ENCODE assay signal across 9 mouse cellular contexts in the genomic region with DNA sequence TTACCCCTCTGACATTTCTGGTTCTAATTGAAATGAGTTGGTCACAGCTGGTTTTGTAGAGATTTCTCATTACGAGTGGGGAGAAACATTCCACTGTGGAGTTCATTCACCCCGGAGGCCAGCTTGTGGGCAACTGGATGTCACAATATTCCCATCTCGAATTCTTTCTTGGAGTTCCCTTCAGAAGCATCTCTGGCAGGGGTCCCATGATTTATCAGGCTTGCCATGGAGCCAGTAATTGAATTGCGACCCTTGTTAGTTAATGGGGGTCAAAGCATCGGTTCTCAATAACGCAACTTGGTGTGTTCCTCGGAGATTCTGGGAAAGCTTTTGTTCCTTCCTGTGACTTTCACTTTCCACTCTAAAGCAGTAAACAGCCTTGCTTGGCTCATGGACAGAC. TPM values are rescaled to one million over a fixed set of nuclear protein-coding genes. Genes with fewer than 3 reads are reported as not detected.
DNase-seq lines count a peak whose midpoint lies in the region; ATAC-seq and TF ChIP-seq lines count a peak whose summit lies in the region.
"Had no signal": no experiment of that assay in that cellular context is flagged by ENCODE, and none has a peak within 500 bp of the region (broad histone marks: within the 10 kb centered on the region; RNA-seq: fewer than 3 reads in every experiment).

No protein-coding gene starts in this region.

- no peak for ATAC-seq in kidney, postnatal 0 days (replicated peaks; ENCODE audit: low FRiP score, low read depth)
- no peak for ATAC-seq in kidney, embryonic 16.5 days (ENCODE audit: low FRiP score, low TSS enrichment)
- ATAC-seq in embryonic facial prominence, embryonic 15.5 days (ENCODE audit: insufficient number of reproducible peaks, low FRiP score, low TSS enrichment, low read depth) = no peak
- no peak for ATAC-seq in activated CD4-positive, CD25-positive, alpha-beta regulatory T cell, adult 4 months

- TF ChIP-seq CTCF in kidney, postnatal 0 days (IDR thresholded peaks at IDR 0.05; ENCODE audit: low read depth) = no peak
- no peak for TF ChIP-seq CTCF in brain, embryonic 14.5 days (IDR thresholded peaks at IDR 0.05; ENCODE audit: borderline replicate concordance, extremely low read depth, insufficient read depth, insufficient read length)

- no peak overlapping the region for H3K4me3 ChIP-seq in kidney, postnatal 0 days (replicated peaks; ENCODE audit: low read depth, low read length)
- H3K4me3 ChIP-seq in kidney, embryonic 16.5 days (ENCODE audit: low read length) = no peak overlapping the region
- H3K4me3 ChIP-seq in embryonic facial prominence, embryonic 15.5 days (replicated peaks) = peak overlapping the region; percentile 25
- H3K4me3 ChIP-seq: erythroblast, embryonic 14.5 days; liver, embryonic 15.5 days had no signal

- H3K4me1 ChIP-seq in kidney, postnatal 0 days (replicated peaks; ENCODE audit: insufficient read depth, low read length) = 0 out of 2 replicates have a peak, but pooled peaks cover 16% of the 10 kb centered on the region
- peaks cover 21% of the 10 kb centered on the region for H3K4me1 ChIP-seq in kidney, embryonic 16.5 days (ENCODE audit: insufficient read depth, low read length)
- no peaks in the 10 kb centered on the region; the same call in 1 of the 2 replicates for H3K4me1 ChIP-seq in embryonic facial prominence, embryonic 15.5 days

- DNase-seq in kidney, postnatal 0 days (ENCODE audit: low spot score) = peak; percentile 61
- peak; percentile 59 for DNase-seq in brain, embryonic 14.5 days (ENCODE audit: low read depth)
- peak; percentile 44 for DNase-seq in lung, postnatal 14 days
- DNase-seq in urinary bladder, postnatal 4 days (ENCODE audit: low spot score in 2 of 2) = no peak

- no peak overlapping the region for H3K9ac ChIP-seq in kidney, postnatal 0 days (ENCODE audit: low read depth, low read length)
- no peak overlapping the region for H3K9ac ChIP-seq in kidney, embryonic 16.5 days (replicated peaks; ENCODE audit: low read length)
- no peak overlapping the region for H3K9ac ChIP-seq in embryonic facial prominence, embryonic 15.5 days
- H3K9ac ChIP-seq: liver, embryonic 15.5 days had no signal

- no peaks in the 10 kb centered on the region for H3K9me3 ChIP-seq in kidney, postnatal 0 days (replicated peaks; ENCODE audit: low read length)
- no peaks in the 10 kb centered on the region for H3K9me3 ChIP-seq in kidney, embryonic 16.5 days (ENCODE audit: low read length)
- H3K9me3 ChIP-seq in embryonic facial prominence, embryonic 15.5 days (replicated peaks) = no peaks in the 10 kb centered on the region
- H3K9me3 ChIP-seq: liver, embryonic 15.5 days had no signal

- H3K27ac ChIP-seq in kidney, postnatal 0 days = no peak overlapping the region
- no peak overlapping the region for H3K27ac ChIP-seq in kidney, embryonic 16.5 days (ENCODE audit: low read length)
- no peak overlapping the region for H3K27ac ChIP-seq in embryonic facial prominence, embryonic 15.5 days (replicated peaks)

- no peak overlapping the region for H3K4me2 ChIP-seq in kidney, postnatal 0 days (ENCODE audit: low read length)
- no peak overlapping the region for H3K4me2 ChIP-seq in kidney, embryonic 16.5 days (replicated peaks; ENCODE audit: low read depth, low read length)
- H3K4me2 ChIP-seq in embryonic facial prominence, embryonic 15.5 days (replicated peaks) = peak overlapping the region; percentile 26
- H3K4me2 ChIP-seq: liver, embryonic 15.5 days had no signal

- H3K27me3 ChIP-seq in kidney, postnatal 0 days (ENCODE audit: insufficient read depth, low read length) = no peaks in the 10 kb centered on the region
- no peaks in the 10 kb centered on the region for H3K27me3 ChIP-seq in kidney, embryonic 16.5 days (ENCODE audit: insufficient read depth, low read length)
- no peaks in the 10 kb centered on the region for H3K27me3 ChIP-seq in embryonic facial prominence, embryonic 15.5 days
- H3K27me3 ChIP-seq: liver, embryonic 15.5 days had no signal

- TF ChIP-seq POLR2A in brain, embryonic 14.5 days (IDR thresholded peaks at IDR 0.05; ENCODE audit: borderline replicate concordance, extremely low read depth, insufficient read depth, insufficient read length, poor library complexity, severe bottlenecking) = no peak

- WGBS in kidney, postnatal 0 days = 39% methylated on average over 7 of the region's 7 CpGs
- WGBS in kidney, embryonic 16.5 days = 38% methylated on average over 7 of the region's 7 CpGs
- 47% methylated on average over 7 of the region's 7 CpGs for WGBS in embryonic facial prominence, embryonic 15.5 days

- peaks cover 10% of the 10 kb centered on the region; the same call in 1 of the 2 replicates for H3K36me3 ChIP-seq in kidney, postnatal 0 days (ENCODE audit: insufficient read depth, low read length)
- H3K36me3 ChIP-seq in kidney, embryonic 16.5 days (ENCODE audit: insufficient read depth, low read length) = peaks cover 11% of the 10 kb centered on the region; the same call in 1 of the 2 replicates
- no peaks in the 10 kb centered on the region for H3K36me3 ChIP-seq in embryonic facial prominence, embryonic 15.5 days

RNA-seq across cellular contexts. Expression of a gene that starts 53.4 kb away (rescaled TPM):
- 47.4 and 49.9 TPM in 2 replicates for polyA plus RNA-seq in kidney, postnatal 0 days (2015; fragmentation: Nextera tagmentation; extraction: Ambion mirVana)
- 67.5 and 68.1 TPM in 2 replicates for polyA plus RNA-seq in kidney, embryonic 16.5 days (2015; fragmentation: Nextera tagmentation; extraction: Ambion mirVana)
- 17.0 and 22.1 TPM in 2 replicates for polyA plus RNA-seq in brain, embryonic 14.5 days (2012; rRNA removed)
- polyA plus RNA-seq in embryonic facial prominence, embryonic 15.5 days (2015; fragmentation: Nextera tagmentation; extraction: Ambion mirVana) = 15.3 and 16.1 TPM in 2 replicates
- 100 to 1,000 TPM in 1 of 2 experiments, 10 to 100 TPM in 1; 85.7 to 107 TPM for polyA plus RNA-seq in activated CD4-positive, CD25-positive, alpha-beta regulatory T cell, adult 4 months (2017; shearing (Covaris generic))

Comparison
In these comparisons a context has a peak if more than half of its experiments do, and no peak if none do; other contexts are left out.
1. DNase-seq: peak in kidney, postnatal 0 days (single experiment), brain, embryonic 14.5 days (single experiment) and lung, postnatal 14 days (single experiment); none in urinary bladder, postnatal 4 days (0 of 2).